Mouse (Mus musculus) G1E (cell line): ENCODE data around the gene Ovca2. TPM values are rescaled to one million over a fixed set of nuclear protein-coding genes. Genes with fewer than 3 reads are reported as not detected.

Experiments used
- ATAC-seq: 2 replicates; pipeline ENCODE4 v1.8.0; 2016; ENCODE audit warnings: mild to moderate bottlenecking; ENCODE audit not compliant: insufficient number of reproducible peaks, poor library complexity, low FRiP score, severe bottlenecking; ENCODE audit errors: extremely low read depth
- DNase-seq: peaks from one replicate; pipeline ENCODE4 v3.0.0; 2012; ENCODE audit warnings: low spot score
- H3K27me3 ChIP-seq: 2 replicates; pipeline ENCODE4 v1.6.1; 2012; ENCODE audit warnings: mild to moderate bottlenecking, low read length, inconsistent platforms; ENCODE audit not compliant: insufficient read depth
- H3K36me3 ChIP-seq: replicated peaks from 2 replicates; pipeline ENCODE3; 2012; ENCODE audit warnings: mild to moderate bottlenecking, inconsistent platforms
- H3K4me1 ChIP-seq: 2 replicates; pipeline ENCODE4 v1.6.1; 2012; ENCODE audit warnings: low read depth, low read length, inconsistent platforms, mixed read lengths; ENCODE audit not compliant: insufficient read depth
- H3K4me3 ChIP-seq: 2 replicates; pipeline ENCODE4 v1.5.1; 2012; ENCODE audit warnings: low read depth, mild to moderate bottlenecking, inconsistent platforms, low read length, moderate library complexity, mixed read lengths
- H3K9me3 ChIP-seq: replicated peaks from 2 replicates; pipeline ENCODE4 v1.6.1; 2012; ENCODE audit warnings: inconsistent platforms
- CTCF ChIP-seq: IDR thresholded peaks from 2 replicates; pipeline ENCODE4 v1.5.1; 2012; ENCODE audit warnings: low read depth, low read length, inconsistent platforms, mixed read lengths
- GATA1 ChIP-seq: IDR thresholded peaks from 2 replicates; pipeline ENCODE4 v1.6.1; 2012; ENCODE audit warnings: borderline replicate concordance, low read length, inconsistent platforms, mixed read lengths
- GATA2 ChIP-seq: IDR thresholded peaks from 2 replicates; pipeline ENCODE4 v1.6.1; 2012; ENCODE audit warnings: low read depth, low read length, inconsistent platforms, borderline replicate concordance
- POLR2AphosphoS5 ChIP-seq: IDR thresholded peaks from 2 replicates; pipeline ENCODE4 v1.6.1; 2012; ENCODE audit warnings: low read depth, low read length, inconsistent platforms; ENCODE audit not compliant: insufficient replicate concordance
- TAL1 ChIP-seq: conservative IDR thresholded peaks from 2 replicates; pipeline ENCODE4 v1.6.1; 2012; ENCODE audit warnings: low read depth, low read length, inconsistent platforms, mixed read lengths
- polyA plus RNA-seq: library from polyadenylated mRNA; stranded (reverse); fragments of >175 nt; gene quantifications from 2 replicates; pipeline ENCODE4 v1.2.3, GENCODE M21; 2012
- total RNA-seq, 2 experiments: library from RNA; stranded (forward) in 1 of 2; stranded (reverse) in 1 of 2; fragments of 200-1000 nt in 1 of 2; fragments of >200 nt in 1 of 2; fragmentation: Nextera tagmentation in 1 of 2; gene quantifications; 2 replicates each; pipeline ENCODE4 v1.2.3; 2014 to 2017

Gene Ovca2
- total and polyA plus RNA-seq, 3 experiments: 2.0 to 21.0 (median 20.9) TPM

GRCm38 (mm10) chr11:75198792-75199191 lies 20.2 kb upstream of the Ovca2 start:
- Histone ChIP-seq H3K36me3 (no peaks in the 10 kb centered on the region), H3K4me1 (peaks cover 22% of the 10 kb centered on the region), H3K4me3 (no peak overlapping the region), H3K27me3 (peaks cover 91% of the 10 kb centered on the region), H3K9me3 (peaks cover 4% of the 10 kb centered on the region)
- TF ChIP-seq TAL1 (no peak), GATA2 (no peak), CTCF (no peak), GATA1 (no peak), POLR2AphosphoS5 (no peak)
- no peak for DNase-seq
- ATAC-seq: no peak

GRCm38 (mm10) chr11:75197956-75198355 lies 19.3 kb upstream of the Ovca2 start:
- Histone ChIP-seq H3K27me3 (peaks cover 92% of the 10 kb centered on the region), H3K9me3 (peaks cover 10% of the 10 kb centered on the region), H3K4me1 (peaks cover 29% of the 10 kb centered on the region), H3K4me3 (no peak overlapping the region), H3K36me3 (no peaks in the 10 kb centered on the region)
- DNase-seq (no peak), ATAC-seq (no peak)
- TF ChIP-seq GATA2 (no peak), POLR2AphosphoS5 (no peak), TAL1 (no peak), GATA1 (no peak), CTCF (no peak)

GRCm38 (mm10) chr11:75196131-75196530 lies 17.5 kb upstream of the Ovca2 start:
- no peak for TF ChIP-seq GATA1
- no peaks in the 10 kb centered on the region for H3K36me3 ChIP-seq
- H3K4me3 ChIP-seq: no peak overlapping the region
- DNase-seq (no peak), ATAC-seq (no peak)
- peaks cover 10% of the 10 kb centered on the region for H3K9me3 ChIP-seq
- peaks cover 96% of the 10 kb centered on the region for H3K27me3 ChIP-seq
- peaks cover 40% of the 10 kb centered on the region for H3K4me1 ChIP-seq

- H3K9me3 ChIP-seq: peaks cover 10% of the 10 kb centered on the region
- no peak for DNase-seq
- ATAC-seq: no peak
- H3K4me1 ChIP-seq: peaks cover 48% of the 10 kb centered on the region
- TF ChIP-seq GATA1 (no peak), CTCF (no peak), GATA2 (no peak), POLR2AphosphoS5 (no peak), TAL1 (no peak)
- peaks cover 86% of the 10 kb centered on the region for H3K27me3 ChIP-seq
- no peaks in the 10 kb centered on the region for H3K36me3 ChIP-seq
- H3K4me3 ChIP-seq: no peak overlapping the region; the same call in 1 of the 2 replicates
Measured at GRCm38 (mm10) chr11:75194850-75195461, 16.3 kb upstream of the Ovca2 start.

GRCm38 (mm10) chr11:75194121-75194849 lies 15.7 kb upstream of the Ovca2 start:
- no peaks in the 10 kb centered on the region for H3K36me3 ChIP-seq
- ATAC-seq (no peak), DNase-seq (no peak)
- peaks cover 52% of the 10 kb centered on the region for H3K4me1 ChIP-seq
- no peak overlapping the region; the same call in 1 of the 2 replicates for H3K4me3 ChIP-seq
- TF ChIP-seq GATA2 (no peak), POLR2AphosphoS5 (no peak)
- peaks cover 79% of the 10 kb centered on the region for H3K27me3 ChIP-seq
- peaks cover 10% of the 10 kb centered on the region for H3K9me3 ChIP-seq

GRCm38 (mm10) chr11:75193256-75194071 lies 14.8 kb upstream of the Ovca2 start, which contains the start of gene Rtn4rl1:
Rtn4rl1 (plus strand) TSS chr11:75193783.
- peaks cover 4% of the 10 kb centered on the region for H3K36me3 ChIP-seq
- peaks cover 60% of the 10 kb centered on the region for H3K4me1 ChIP-seq
- DNase-seq (no peak), ATAC-seq (no peak)
- peaks cover 71% of the 10 kb centered on the region for H3K27me3 ChIP-seq
- peak within 1 kb of the TSS; percentile 37; the same call in 1 of the 2 replicates for H3K4me3 ChIP-seq
- TF ChIP-seq CTCF: no peak
- TF ChIP-seq GATA1: no peak
- TF ChIP-seq POLR2AphosphoS5: no peak
- no peak for TF ChIP-seq GATA2
- no peak for TF ChIP-seq TAL1
- H3K9me3 ChIP-seq: peaks cover 10% of the 10 kb centered on the region
